Mouse (Mus musculus): ENCODE data around the gene Hpse2. TPM values are rescaled to one million over a fixed set of nuclear protein-coding genes. Genes with fewer than 3 reads are reported as not detected.

Hpse2 gene
- polyA plus RNA-seq, 1 experiment, result 0.05 TPM

- no peak for TF ChIP-seq POLR2A (IDR thresholded peaks at IDR 0.05; ENCODE audit: low read depth, low read length)
- no peak for TF ChIP-seq CTCF (conservative IDR thresholded peaks at IDR 0.05; ENCODE audit: insufficient read depth, insufficient read length, low read depth, low read length)
- 24% methylated on average over 3 of the region's 3 CpGs for WGBS
These were observed 525.1 kb downstream of the Hpse2 start for GRCm38 (mm10) chr19:42863013-42863412.

GRCm38 (mm10) chr19:42857096-42857495, 531.1 kb downstream of the Hpse2 start:
- Histone ChIP-seq H3K27ac (ENCODE audit: insufficient read depth, low read depth, low read length) (no peak overlapping the region), H3K27me3 (replicated peaks; ENCODE audit: control insufficient read depth, insufficient read depth, low read length) (no peaks in the 10 kb centered on the region), H3K36me3 (ENCODE audit: control insufficient read depth, insufficient read depth, low read length) (no peaks in the 10 kb centered on the region), H3K4me3 (ENCODE audit: insufficient read depth, low read depth, low read length) (no peak overlapping the region), H3K4me1 (ENCODE audit: control insufficient read depth, insufficient read depth, low read length) (no peaks in the 10 kb centered on the region)
- 92% methylated on average over 5 of the region's 5 CpGs for WGBS
- no peak for DNase-seq
- TF ChIP-seq POLR2A (IDR thresholded peaks at IDR 0.05; ENCODE audit: low read depth, low read length) (no peak), CTCF (conservative IDR thresholded peaks at IDR 0.05; ENCODE audit: insufficient read depth, insufficient read length, low read depth, low read length) (no peak)

More at GRCm38 (mm10) chr19:42863013-42863412, 525.1 kb downstream of the Hpse2 start:
- H3K4me3 ChIP-seq (ENCODE audit: insufficient read depth, low read depth, low read length), result no peak overlapping the region
- no peak for DNase-seq
- no peaks in the 10 kb centered on the region for H3K36me3 ChIP-seq (ENCODE audit: control insufficient read depth, insufficient read depth, low read length)
- H3K27me3 ChIP-seq (replicated peaks; ENCODE audit: control insufficient read depth, insufficient read depth, low read length), result no peaks in the 10 kb centered on the region; the same call in 1 of the 2 replicates
- H3K4me1 ChIP-seq (ENCODE audit: control insufficient read depth, insufficient read depth, low read length), result no peaks in the 10 kb centered on the region
- no peak overlapping the region for H3K27ac ChIP-seq (ENCODE audit: insufficient read depth, low read depth, low read length)

- no peaks in the 10 kb centered on the region for H3K36me3 ChIP-seq (ENCODE audit: control insufficient read depth, insufficient read depth, low read length)
- H3K27ac ChIP-seq (ENCODE audit: insufficient read depth, low read depth, low read length), result no peak overlapping the region
- no peaks in the 10 kb centered on the region for H3K27me3 ChIP-seq (replicated peaks; ENCODE audit: control insufficient read depth, insufficient read depth, low read length)
- no peak for TF ChIP-seq POLR2A (IDR thresholded peaks at IDR 0.05; ENCODE audit: low read depth, low read length)
- TF ChIP-seq CTCF (conservative IDR thresholded peaks at IDR 0.05; ENCODE audit: insufficient read depth, insufficient read length, low read depth, low read length), result no peak
- H3K4me1 ChIP-seq (ENCODE audit: control insufficient read depth, insufficient read depth, low read length), result no peaks in the 10 kb centered on the region
- WGBS, result 78% methylated on average over 4 of the region's 4 CpGs
- DNase-seq, result no peak
- H3K4me3 ChIP-seq (ENCODE audit: insufficient read depth, low read depth, low read length), result no peak overlapping the region
These were observed 532.5 kb downstream of the Hpse2 start for GRCm38 (mm10) chr19:42855649-42856048.

GRCm38 (mm10) chr19:42850444-42850843, 537.7 kb downstream of the Hpse2 start:
- Histone ChIP-seq H3K36me3 (ENCODE audit: control insufficient read depth, insufficient read depth, low read length) (no peaks in the 10 kb centered on the region), H3K27ac (ENCODE audit: insufficient read depth, low read depth, low read length) (no peak overlapping the region), H3K4me3 (ENCODE audit: insufficient read depth, low read depth, low read length) (no peak overlapping the region), H3K4me1 (ENCODE audit: control insufficient read depth, insufficient read depth, low read length) (no peaks in the 10 kb centered on the region), H3K27me3 (replicated peaks; ENCODE audit: control insufficient read depth, insufficient read depth, low read length) (no peaks in the 10 kb centered on the region)
- TF ChIP-seq POLR2A (IDR thresholded peaks at IDR 0.05; ENCODE audit: low read depth, low read length), result no peak
- no peak for TF ChIP-seq CTCF (conservative IDR thresholded peaks at IDR 0.05; ENCODE audit: insufficient read depth, insufficient read length, low read depth, low read length)
- DNase-seq, result no peak
- WGBS, result 71% methylated on average over 5 of the region's 5 CpGs

- DNase-seq, result no peak
- no peaks in the 10 kb centered on the region for H3K27me3 ChIP-seq (replicated peaks; ENCODE audit: control insufficient read depth, insufficient read depth, low read length)
- H3K4me1 ChIP-seq (ENCODE audit: control insufficient read depth, insufficient read depth, low read length), result no peaks in the 10 kb centered on the region
- WGBS, result 84% methylated on average over 4 of the region's 4 CpGs
- TF ChIP-seq POLR2A (IDR thresholded peaks at IDR 0.05; ENCODE audit: low read depth, low read length) (no peak), CTCF (conservative IDR thresholded peaks at IDR 0.05; ENCODE audit: insufficient read depth, insufficient read length, low read depth, low read length) (no peak)
- no peaks in the 10 kb centered on the region for H3K36me3 ChIP-seq (ENCODE audit: control insufficient read depth, insufficient read depth, low read length)
- H3K27ac ChIP-seq (ENCODE audit: insufficient read depth, low read depth, low read length), result no peak overlapping the region
- H3K4me3 ChIP-seq (ENCODE audit: insufficient read depth, low read depth, low read length), result no peak overlapping the region
These were observed 548.4 kb downstream of the Hpse2 start for GRCm38 (mm10) chr19:42839621-42840294.

- H3K27ac ChIP-seq (ENCODE audit: insufficient read depth, low read depth, low read length), result no peak overlapping the region
- no peak for DNase-seq
- WGBS, result 75% methylated on average over 2 of the region's 2 CpGs
- no peak overlapping the region for H3K4me3 ChIP-seq (ENCODE audit: insufficient read depth, low read depth, low read length)
- no peaks in the 10 kb centered on the region for H3K4me1 ChIP-seq (ENCODE audit: control insufficient read depth, insufficient read depth, low read length)
- no peaks in the 10 kb centered on the region for H3K27me3 ChIP-seq (replicated peaks; ENCODE audit: control insufficient read depth, insufficient read depth, low read length)
- TF ChIP-seq POLR2A (IDR thresholded peaks at IDR 0.05; ENCODE audit: low read depth, low read length), result no peak
- TF ChIP-seq CTCF (conservative IDR thresholded peaks at IDR 0.05; ENCODE audit: insufficient read depth, insufficient read length, low read depth, low read length), result no peak
- H3K36me3 ChIP-seq (ENCODE audit: control insufficient read depth, insufficient read depth, low read length), result no peaks in the 10 kb centered on the region
These were observed 549.0 kb downstream of the Hpse2 start for GRCm38 (mm10) chr19:42839118-42839517.

GRCm38 (mm10) chr19:42838271-42838670, 549.9 kb downstream of the Hpse2 start:
- no peak for TF ChIP-seq POLR2A (IDR thresholded peaks at IDR 0.05; ENCODE audit: low read depth, low read length)
- no peak for TF ChIP-seq CTCF (conservative IDR thresholded peaks at IDR 0.05; ENCODE audit: insufficient read depth, insufficient read length, low read depth, low read length)
- no peak overlapping the region for H3K27ac ChIP-seq (ENCODE audit: insufficient read depth, low read depth, low read length)
- WGBS, result 69% methylated on average over 2 of the region's 2 CpGs
- no peaks in the 10 kb centered on the region for H3K36me3 ChIP-seq (ENCODE audit: control insufficient read depth, insufficient read depth, low read length)
- H3K27me3 ChIP-seq (replicated peaks; ENCODE audit: control insufficient read depth, insufficient read depth, low read length), result no peaks in the 10 kb centered on the region
- no peaks in the 10 kb centered on the region for H3K4me1 ChIP-seq (ENCODE audit: control insufficient read depth, insufficient read depth, low read length)
- no peak overlapping the region for H3K4me3 ChIP-seq (ENCODE audit: insufficient read depth, low read depth, low read length)
- DNase-seq, result no peak

All from kidney, adult 2 months (tissue).